Mouse (Mus musculus) adrenal gland, adult 8-10 months (tissue): ENCODE data around the gene Rps11. TPM values are rescaled to one million over a fixed set of nuclear protein-coding genes. Genes with fewer than 3 reads are reported as not detected.
A peak's percentile ranks its signal among the peaks of the same experiment; 100 is the strongest.
"Not testable (repeated sequence)": the region's sequence is repeated elsewhere in the genome, so short reads cannot be mapped to it uniquely, and the experiment has no call there.

Experiments used
- DNase-seq: peaks from one replicate; pipeline ENCODE4 v3.0.0; 2022
- total RNA-seq, 4 experiments: library from RNA; stranded (reverse); gene quantifications; 2 replicates each; pipeline ENCODE4 v1.2.4; 2022

Rps11 gene
- total RNA-seq, result 1,000 to 10,000 TPM; 1,085 to 1,250 (median 1,138) TPM

DNA sequence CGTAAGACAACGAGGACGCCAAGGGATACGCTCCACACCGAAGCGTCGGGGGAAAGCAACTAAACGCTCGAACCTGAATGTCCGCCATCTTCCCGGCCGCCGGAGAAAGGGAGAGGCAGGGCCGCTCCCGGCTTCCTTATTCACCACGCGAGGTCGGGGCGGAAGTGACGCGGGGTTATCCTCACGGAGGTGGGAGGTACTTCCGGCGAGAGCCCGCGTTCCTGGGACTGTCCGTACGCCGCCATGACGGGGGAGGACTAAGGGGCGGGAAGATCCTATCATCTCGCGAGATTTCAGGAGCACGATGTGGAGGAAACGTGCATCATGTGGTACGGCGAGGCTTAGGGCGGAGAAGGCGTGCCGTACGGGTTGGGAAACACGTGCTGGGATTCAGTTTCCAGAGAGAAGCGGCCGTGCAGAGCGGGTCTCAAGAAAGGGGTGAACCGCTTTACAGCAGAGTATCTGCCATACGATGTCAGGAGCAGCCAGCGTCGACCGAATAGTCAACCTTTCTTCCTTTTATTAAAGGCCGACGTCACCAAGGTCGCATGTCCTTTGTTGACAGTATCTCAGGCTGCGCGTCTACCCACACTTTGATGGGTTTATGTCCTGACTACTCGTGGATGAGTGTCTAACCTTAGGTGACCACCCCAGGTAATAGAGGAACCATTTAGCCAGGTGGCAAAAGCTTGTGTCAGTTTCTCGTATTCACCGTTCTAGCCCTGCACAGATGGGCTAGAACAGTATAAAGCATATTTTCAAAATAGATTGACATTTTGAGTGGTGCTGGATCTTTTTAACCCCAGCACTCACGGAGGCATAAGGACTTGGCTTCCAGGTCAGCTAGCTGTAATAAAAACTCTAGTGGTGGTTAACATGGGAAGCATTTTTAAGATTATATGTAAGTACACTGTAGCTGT is at the start of gene Rps11:
Gene Rps11 (minus strand): TSS at position 216 of the 920 bp plus-strand sequence.
- DNase-seq, result peak; percentile 99

DNA sequence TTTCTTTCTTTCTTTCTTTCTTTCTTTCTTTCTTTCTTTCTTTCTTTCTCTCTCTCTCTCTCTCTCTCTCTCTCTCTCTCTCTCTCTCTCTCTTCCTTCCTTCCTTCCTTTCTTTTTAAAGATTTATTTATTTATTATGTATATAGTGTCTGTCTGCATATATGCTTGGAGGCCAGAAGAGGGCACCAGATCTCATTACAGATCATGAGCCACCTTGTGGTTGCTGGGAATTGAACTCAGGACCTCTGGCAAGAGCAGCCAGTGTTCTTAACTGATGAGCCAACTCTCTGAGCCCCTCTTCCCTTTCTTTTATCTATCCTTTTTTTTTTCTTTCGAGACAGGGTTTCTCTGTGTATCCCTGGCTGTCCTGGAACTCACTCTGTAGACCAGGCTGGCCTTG is 49.5 kb upstream of the Rps11 start:
- not testable (repeated sequence) for DNase-seq

DNA sequence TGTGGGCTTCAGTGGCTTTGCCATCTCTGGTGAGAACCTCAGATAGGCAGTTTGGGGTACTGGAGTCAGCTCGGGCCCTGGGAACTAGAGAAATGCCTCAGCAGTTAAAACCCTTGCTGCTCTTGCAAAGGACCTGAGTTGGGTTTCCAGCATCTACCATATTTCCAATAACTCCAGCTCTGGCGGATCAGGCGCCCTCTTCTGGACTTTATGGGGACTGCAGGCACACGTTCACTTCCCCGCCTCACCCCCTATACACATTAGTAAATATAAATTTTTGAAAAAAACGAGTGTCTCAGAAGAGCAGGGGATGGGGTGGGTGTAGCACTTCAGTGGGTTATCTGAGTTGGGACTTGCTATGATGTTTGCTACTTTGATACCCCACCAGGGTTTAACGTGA is 48.7 kb upstream of the Rps11 start:
- DNase-seq, result no peak

- DNase-seq, result no peak
Measured at GRCm38 (mm10) chr7:45169495-45169894, 45.3 kb upstream of the Rps11 start.

- no peak for DNase-seq
Measured at GRCm38 (mm10) chr7:45168656-45169055, 44.4 kb upstream of the Rps11 start.

DNA sequence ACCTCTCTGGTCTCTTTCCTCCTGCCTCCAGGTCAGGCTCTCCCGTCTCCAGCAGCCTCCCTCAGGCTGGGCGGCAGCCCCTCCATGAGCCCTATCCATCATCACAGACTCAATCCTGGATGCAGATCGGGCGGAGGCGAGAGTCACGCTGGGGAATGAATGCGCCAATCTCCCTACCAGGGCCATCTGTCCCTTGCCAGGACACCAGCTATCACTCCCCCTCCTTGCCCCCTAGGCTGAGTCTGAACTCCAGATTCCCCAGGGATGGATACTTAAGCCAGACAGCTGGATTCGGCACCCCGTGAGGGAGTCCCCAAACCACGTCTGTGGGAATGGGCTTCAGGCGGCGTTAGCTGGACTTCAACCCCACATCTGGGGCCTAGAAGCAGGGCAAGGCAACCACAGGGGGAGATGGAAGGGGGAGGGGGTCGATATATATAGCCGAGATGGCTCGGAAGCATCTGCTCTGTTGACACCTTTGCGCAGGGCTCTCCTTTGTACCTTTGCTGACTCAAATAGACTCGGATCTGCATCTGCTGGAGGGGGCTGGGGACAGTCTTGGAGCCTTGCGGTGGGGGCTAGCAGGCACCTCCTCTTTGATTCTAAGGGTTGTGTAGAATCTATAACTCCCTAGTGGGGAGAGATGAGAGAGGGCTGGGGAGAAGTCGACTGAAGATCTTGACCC is 43.7 kb upstream of the Rps11 start:
- DNase-seq, result no peak

DNA sequence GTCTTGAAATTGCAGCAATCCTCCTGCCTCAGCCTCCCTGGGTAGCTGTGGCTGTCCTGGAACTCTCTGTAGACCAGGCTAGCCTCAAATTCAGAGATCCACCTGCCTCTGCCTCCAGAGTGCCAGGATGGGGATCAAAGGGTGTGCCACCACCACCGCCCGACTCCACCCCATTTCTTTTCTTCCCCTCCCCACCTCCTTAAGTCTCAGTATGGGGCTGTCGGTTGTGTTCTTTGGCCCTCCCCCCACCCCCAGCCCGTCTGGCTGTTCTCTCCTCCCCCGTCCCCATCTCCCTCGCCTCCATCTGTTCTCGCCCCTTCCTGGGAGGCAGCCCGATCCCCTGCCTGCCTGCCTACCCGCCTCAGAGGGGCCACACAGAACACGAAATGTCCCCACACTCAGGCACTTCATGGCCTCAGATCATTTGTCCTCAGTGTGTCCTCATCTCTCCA is 42.7 kb upstream of the Rps11 start:
- DNase-seq, result no peak

GRCm38 (mm10) chr7:45165701-45166100 is 41.5 kb upstream of the Rps11 start:
- no peak for DNase-seq

GRCm38 (mm10) chr7:45164833-45165232 is 40.6 kb upstream of the Rps11 start:
- DNase-seq, result no peak

DNA sequence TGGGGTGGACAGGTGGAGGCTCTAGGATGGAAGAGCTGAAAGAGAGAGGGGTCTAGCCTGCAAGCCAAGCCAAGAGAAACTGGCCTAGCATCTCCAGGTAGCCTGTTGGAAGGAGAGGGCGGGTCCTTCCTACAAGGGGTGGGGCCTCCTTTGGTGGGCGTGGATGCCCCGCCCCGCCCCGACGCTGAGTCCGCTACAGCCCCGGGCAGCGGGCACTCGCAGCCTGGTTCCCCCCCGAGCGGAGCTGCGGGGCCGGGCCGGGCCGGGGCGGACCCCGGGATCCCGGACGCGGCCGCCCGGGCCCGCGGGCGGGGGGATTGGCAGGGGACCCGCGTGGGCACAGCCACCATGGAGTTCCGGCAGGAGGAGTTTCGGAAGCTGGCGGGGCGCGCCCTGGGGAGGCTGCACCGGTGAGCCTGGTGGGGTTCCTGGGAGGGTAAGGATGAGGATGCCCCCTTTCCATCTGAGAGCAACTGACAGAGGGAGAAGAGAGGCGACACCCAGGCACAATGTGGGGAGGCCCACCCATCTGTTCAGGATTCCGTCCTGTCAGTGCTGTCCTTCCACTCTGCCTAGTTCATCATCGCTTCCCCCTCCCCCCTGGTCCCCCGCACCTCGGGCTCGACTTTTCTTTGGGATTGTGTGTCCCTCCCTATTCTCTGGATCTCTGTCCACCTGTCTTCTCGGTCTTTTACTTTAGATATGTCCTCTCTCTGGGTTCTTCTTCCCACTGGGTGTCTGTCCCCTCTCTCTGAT is 39.7 kb upstream of the Rps11 start, which contains the start of gene Slc17a7:
Gene Slc17a7 (plus strand): TSS at position 215 of the 756 bp plus-strand sequence.
- no peak for DNase-seq

DNA sequence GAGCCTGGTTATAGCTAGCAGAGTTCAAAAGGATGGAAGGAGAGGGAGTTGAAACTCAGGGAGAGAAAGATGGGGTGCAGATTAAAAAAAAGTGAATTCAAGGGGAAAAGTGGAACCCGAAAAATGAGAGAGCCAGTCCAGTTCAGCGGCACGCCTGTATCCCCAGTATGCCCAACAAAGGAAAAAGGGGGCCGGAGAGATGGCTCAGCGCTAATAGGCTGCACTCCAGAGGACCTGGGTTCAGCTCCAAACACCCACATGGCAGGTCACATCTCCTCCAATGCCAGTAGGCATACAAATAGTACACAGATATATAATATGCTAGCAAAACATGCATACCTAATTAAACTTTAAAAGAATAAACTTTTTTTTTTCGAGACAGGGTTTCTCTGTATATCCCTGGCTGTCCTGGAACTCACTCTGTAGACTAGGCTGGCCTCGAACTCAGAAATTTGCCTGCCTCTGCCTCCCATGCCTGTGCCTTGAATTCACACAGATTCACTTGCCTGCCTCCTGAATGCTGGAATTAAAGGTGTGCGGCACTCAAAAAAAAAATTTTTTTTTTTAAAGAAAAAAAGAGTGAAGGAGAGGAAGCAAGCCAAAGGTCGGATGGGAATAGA is 38.9 kb upstream of the Rps11 start:
- no peak for DNase-seq

DNA sequence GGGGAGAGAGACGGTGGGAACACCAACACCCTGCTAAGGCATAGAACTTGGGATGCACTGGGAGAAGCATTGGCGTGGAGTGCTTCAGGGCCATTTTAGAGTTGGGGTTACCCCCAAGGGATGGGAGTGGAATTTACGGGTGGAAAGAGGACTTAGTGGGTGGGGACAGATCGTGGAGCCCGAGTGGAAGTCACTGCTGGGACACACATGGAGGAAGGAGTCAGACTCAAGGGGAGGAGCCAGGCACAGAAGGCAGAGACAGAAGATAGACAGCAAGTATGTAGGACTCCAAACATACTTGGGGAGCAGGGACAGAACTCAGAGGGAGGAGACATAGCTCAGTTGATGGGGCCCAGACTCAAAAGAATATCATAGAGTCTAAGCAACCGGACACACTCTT is 38.3 kb upstream of the Rps11 start:
- no peak for DNase-seq

GRCm38 (mm10) chr7:45161612-45162473 is 37.6 kb upstream of the Rps11 start:
- peak; percentile 76 for DNase-seq

DNA sequence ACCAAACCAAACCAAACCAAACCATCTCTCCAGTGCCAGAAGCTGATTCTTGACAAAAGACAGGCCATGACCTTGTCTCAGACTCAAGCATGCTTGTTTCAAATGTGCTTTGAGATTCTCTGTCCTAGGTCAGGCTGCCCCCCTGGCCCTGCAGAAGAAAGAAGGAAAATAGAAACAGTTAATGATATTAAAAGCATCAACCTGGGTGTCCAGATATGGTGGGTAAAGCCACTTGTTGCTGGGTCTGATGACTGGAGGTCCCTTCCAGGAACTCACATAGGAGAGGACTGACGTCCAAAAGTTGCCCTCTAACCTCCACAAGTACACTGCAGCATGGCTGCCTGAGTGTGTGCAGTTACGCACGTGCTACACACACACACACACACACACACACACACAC is 36.6 kb upstream of the Rps11 start:
- DNase-seq, result no peak

DNA sequence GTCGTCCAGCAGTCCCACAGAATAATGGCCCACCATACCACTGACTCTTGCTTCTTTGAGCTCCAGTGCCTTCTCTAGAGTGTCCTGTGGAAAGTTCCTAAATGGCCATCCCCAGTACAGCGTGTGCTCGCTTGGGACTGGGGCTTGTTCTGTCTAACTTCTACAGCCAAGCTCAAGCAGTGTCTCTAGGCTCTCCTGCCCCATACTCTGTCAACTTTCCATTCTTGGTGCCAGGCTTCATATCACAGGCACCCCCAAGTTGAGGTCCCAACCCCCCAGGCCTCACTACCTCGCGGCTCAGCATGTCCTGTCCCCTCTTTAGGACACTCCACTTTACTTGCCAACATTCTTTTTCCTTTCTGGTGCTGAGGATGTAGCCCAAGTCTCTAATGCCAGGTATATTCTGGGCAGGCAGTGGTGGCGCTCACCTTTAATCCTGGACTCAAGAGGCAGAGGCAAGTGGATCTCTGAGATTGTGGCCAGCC is 36.1 kb upstream of the Rps11 start:
- DNase-seq, result no peak

GRCm38 (mm10) chr7:45158991-45159390 is 34.8 kb upstream of the Rps11 start:
- DNase-seq, result no peak

DNA sequence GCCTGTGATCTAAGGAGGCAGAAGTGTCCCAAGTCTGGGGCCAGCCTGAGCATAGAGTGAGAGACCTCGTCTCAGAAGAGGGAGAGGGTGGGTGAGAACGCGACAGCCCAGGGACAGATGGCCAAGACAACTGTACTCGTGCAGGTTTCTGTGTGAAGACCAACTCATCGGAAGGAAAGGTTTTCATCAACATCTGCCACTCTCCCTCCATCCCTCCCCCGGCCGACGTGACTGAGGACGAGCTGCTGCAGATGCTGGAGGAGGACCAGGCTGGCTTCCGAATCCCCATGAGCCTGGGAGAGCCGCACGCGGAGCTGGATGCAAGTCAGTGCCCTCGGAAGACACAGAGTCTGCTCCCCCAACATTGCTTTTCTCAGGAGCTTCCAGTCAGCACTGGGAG is 33.2 kb upstream of the Rps11 start:
- no peak for DNase-seq

- DNase-seq, result no peak
Measured at GRCm38 (mm10) chr7:45156206-45156605, 32.0 kb upstream of the Rps11 start.

DNA sequence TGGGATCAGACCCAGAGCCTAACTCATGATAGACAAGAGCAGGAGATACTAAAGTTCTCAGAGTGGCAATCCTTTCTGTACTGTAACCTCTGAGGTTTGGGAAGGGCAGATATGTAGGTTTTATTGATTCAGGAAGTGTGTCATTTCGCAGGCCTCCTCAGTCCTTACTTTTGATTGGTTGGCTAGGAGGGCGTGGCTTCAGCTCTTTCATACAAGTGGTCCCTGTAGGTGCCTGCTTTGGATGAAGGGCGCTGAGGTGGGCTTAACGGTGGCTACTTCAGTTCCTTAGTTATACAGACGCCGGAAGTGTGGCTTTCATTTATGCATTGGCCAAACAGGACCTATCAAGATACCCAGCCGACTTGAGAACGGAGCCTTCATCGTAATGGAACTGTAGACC is 31.4 kb upstream of the Rps11 start:
- no peak for DNase-seq

- no peak for DNase-seq
Measured at GRCm38 (mm10) chr7:45154993-45155514, 30.8 kb upstream of the Rps11 start.
